Comparison of ENCODE assay signal across 9 mouse cellular contexts in genomic region chr8:57615016-57615657, GRCm38 (mm10). TPM values are rescaled to one million over a fixed set of nuclear protein-coding genes. Genes with fewer than 3 reads are reported as not detected.
DNase-seq lines count a peak whose midpoint lies in the region; ATAC-seq and TF ChIP-seq lines count a peak whose summit lies in the region.
"Had no signal": no experiment of that assay in that cellular context is flagged by ENCODE, and none has a peak within 500 bp of the region (broad histone marks: within the 10 kb centered on the region; RNA-seq: fewer than 3 reads in every experiment).

No protein-coding gene starts in this region.

- no peaks in the 10 kb centered on the region for H3K36me3 ChIP-seq in heart, embryonic 15.5 days
- no peaks in the 10 kb centered on the region for H3K36me3 ChIP-seq in hindbrain, postnatal 0 days (ENCODE audit: insufficient read depth, low read length)
- H3K36me3 ChIP-seq: liver, embryonic 15.5 days had no signal

- 39% methylated on average over 15 of the region's 15 CpGs for WGBS in heart, embryonic 15.5 days
- WGBS in hindbrain, postnatal 0 days, result 55% methylated on average over 15 of the region's 15 CpGs

- no peak for DNase-seq in heart, postnatal 25 days (ENCODE audit: low spot score)
- DNase-seq in cerebellum, adult 11-12 months, result peak; percentile 77
- peak; percentile 53 for DNase-seq in hindbrain, postnatal 0 days (ENCODE audit: low spot score)
- peak; percentile 15 for DNase-seq in lung, postnatal 25 days (ENCODE audit: low spot score)
- no peak for DNase-seq in layer of hippocampus, postnatal 25 days (ENCODE audit: extremely low spot score in 1 of 2, low spot score in 1 of 2)
- no peak for DNase-seq in right cerebral cortex, adult 18-20 months
- no peak for DNase-seq in layer of hippocampus, postnatal 10 days (ENCODE audit: low spot score in 2 of 2)

- no peak overlapping the region for H3K4me3 ChIP-seq in heart, embryonic 15.5 days
- H3K4me3 ChIP-seq in hindbrain, postnatal 0 days (ENCODE audit: low read length), result no peak overlapping the region
- H3K4me3 ChIP-seq: liver, embryonic 15.5 days had no signal

- no peaks in the 10 kb centered on the region for H3K9me3 ChIP-seq in heart, embryonic 15.5 days (replicated peaks)
- no peaks in the 10 kb centered on the region for H3K9me3 ChIP-seq in hindbrain, postnatal 0 days (ENCODE audit: low read length)
- H3K9me3 ChIP-seq: liver, embryonic 15.5 days had no signal

- no peak overlapping the region for H3K4me2 ChIP-seq in heart, embryonic 15.5 days
- H3K4me2 ChIP-seq in hindbrain, postnatal 0 days (ENCODE audit: low read depth, low read length), result no peak overlapping the region
- H3K4me2 ChIP-seq: liver, embryonic 15.5 days had no signal

- H3K27ac ChIP-seq in heart, embryonic 15.5 days, result no peak overlapping the region
- H3K27ac ChIP-seq in hindbrain, postnatal 0 days, result no peak overlapping the region
- H3K27ac ChIP-seq: liver, embryonic 15.5 days had no signal

- 0 out of 2 replicates have a peak, but pooled peaks have one; percentile 14 for ATAC-seq in heart, embryonic 15.5 days (replicated peaks; ENCODE audit: insufficient number of reproducible peaks, insufficient read depth, low FRiP score, low read depth)
- peak; percentile 60 for ATAC-seq in hindbrain, postnatal 0 days

- H3K4me1 ChIP-seq in heart, embryonic 15.5 days (replicated peaks), result peaks cover 16% of the 10 kb centered on the region
- H3K4me1 ChIP-seq in hindbrain, postnatal 0 days (ENCODE audit: insufficient read depth, low read length), result no peaks in the 10 kb centered on the region
- H3K4me1 ChIP-seq: liver, embryonic 15.5 days had no signal

- H3K27me3 ChIP-seq in heart, embryonic 15.5 days, result no peaks in the 10 kb centered on the region
- no peaks in the 10 kb centered on the region for H3K27me3 ChIP-seq in hindbrain, postnatal 0 days (ENCODE audit: insufficient read depth, low read length)
- H3K27me3 ChIP-seq: liver, embryonic 15.5 days had no signal

- intact Hi-C loops in heart, postnatal 25 days (cut with DNase I), result no loop called here

- TF ChIP-seq CTCF in hindbrain, postnatal 0 days (IDR thresholded peaks at IDR 0.05; ENCODE audit: low read depth), result no peak

- no peak overlapping the region for H3K9ac ChIP-seq in heart, embryonic 15.5 days
- no peak overlapping the region for H3K9ac ChIP-seq in hindbrain, postnatal 0 days (replicated peaks; ENCODE audit: low read length)
- H3K9ac ChIP-seq: liver, embryonic 15.5 days had no signal

RNA-seq across cellular contexts. Expression of gene Galnt7, which starts 37.7 kb away (rescaled TPM):
- polyA plus RNA-seq in heart, embryonic 15.5 days (2015; fragmentation: Nextera tagmentation; extraction: Ambion mirVana), result 5.2 and 7.6 TPM in 2 replicates
- total RNA-seq in heart, postnatal 25 days (2021), result 1 to 10 TPM; 3.9 to 4.9 TPM
- total RNA-seq in hindbrain, postnatal 0 days (2014; rRNA removed), result 3.7 and 6.8 TPM in 2 replicates
- polyA plus RNA-seq in hindbrain, postnatal 0 days (2015; fragmentation: Nextera tagmentation; extraction: Ambion mirVana), result 6.6 and 8.3 TPM in 2 replicates
- total RNA-seq in layer of hippocampus, postnatal 25 days (2021), result 10 to 100 TPM in 1 of 2 experiments, 1 to 10 TPM in 1; 9.1 to 10.5 TPM
- total RNA-seq in layer of hippocampus, postnatal 10 days (2021), result 10 to 100 TPM; 11.7 to 11.8 TPM

Comparison
In these comparisons a context has a peak if more than half of its experiments do, and no peak if none do; other contexts are left out.
1. DNase-seq: peak in cerebellum, adult 11-12 months (single experiment), hindbrain, postnatal 0 days (single experiment) and lung, postnatal 25 days (single experiment); none in heart, postnatal 25 days (single experiment), layer of hippocampus, postnatal 25 days (0 of 2), right cerebral cortex, adult 18-20 months (single experiment) and layer of hippocampus, postnatal 10 days (0 of 2).